Mouse (Mus musculus) myocyte (in vitro differentiated cells): ENCODE results near the gene Esrrb.

Experiments used
- CEBPB ChIP-seq: IDR thresholded peaks from 2 replicates; pipeline ENCODE4 v1.6.1; 2011; ENCODE audit warnings: mild to moderate bottlenecking, moderate library complexity; ENCODE audit not compliant: poor library complexity, insufficient read depth, severe bottlenecking
- TCF12 ChIP-seq: IDR thresholded peaks from one replicate; pipeline ENCODE4 v1.6.1; 2011; ENCODE audit warnings: mild to moderate bottlenecking, control low read depth; ENCODE audit not compliant: poor library complexity, insufficient read depth, severe bottlenecking
- USF1 ChIP-seq: IDR thresholded peaks from one replicate; pipeline ENCODE4 v1.6.1; 2011; ENCODE audit warnings: low read depth, mild to moderate bottlenecking, control low read depth, moderate library complexity

- TF ChIP-seq TCF12: no peak
- no peak for TF ChIP-seq USF1
- TF ChIP-seq CEBPB: no peak
Observed at GRCm38 (mm10) chr12:86498765-86499164, 137.8 kb downstream of the Esrrb start.
